Mouse (Mus musculus) kidney, embryonic 16.5 days (tissue): ENCODE measurements around the gene Sipa1l3. TPM values are rescaled to one million over a fixed set of nuclear protein-coding genes. Genes with fewer than 3 reads are reported as not detected.

Experiments used
- ATAC-seq: fragments of 200-750 bp; cut with Nextera tagmentation; 2 replicates; pipeline ENCODE4 v1.8.0; 2017; ENCODE audit warnings: moderate TSS enrichment; ENCODE audit not compliant: low FRiP score, low TSS enrichment
- H3K27ac ChIP-seq: fragments of 300-500 bp; sonication (generic); 2 replicates; pipeline ENCODE4 v1.5.1; 2014; ENCODE audit warnings: low read length
- H3K27me3 ChIP-seq: fragments of 300-500 bp; sonication (generic); 2 replicates; pipeline ENCODE4 v1.6.1; 2014; ENCODE audit warnings: low read length, control low read depth, mixed read lengths; ENCODE audit not compliant: insufficient read depth
- H3K36me3 ChIP-seq: fragments of 300-500 bp; sonication (generic); 2 replicates; pipeline ENCODE4 v1.6.1; 2014; ENCODE audit warnings: low read length, control low read depth, mixed read lengths; ENCODE audit not compliant: insufficient read depth
- H3K4me1 ChIP-seq: fragments of 300-500 bp; sonication (generic); 2 replicates; pipeline ENCODE4 v1.6.1; 2014; ENCODE audit warnings: low read length, control low read depth, mixed read lengths; ENCODE audit not compliant: insufficient read depth
- H3K4me2 ChIP-seq: fragments of 300-500 bp; sonication (generic); replicated peaks from 2 replicates; pipeline ENCODE4 v1.6.1; 2014; ENCODE audit warnings: low read depth, low read length
- H3K4me3 ChIP-seq: fragments of 300-500 bp; sonication (generic); 2 replicates; pipeline ENCODE4 v1.5.1; 2014; ENCODE audit warnings: mild to moderate bottlenecking, low read length
- H3K9ac ChIP-seq: fragments of 300-500 bp; sonication (generic); replicated peaks from 2 replicates; pipeline ENCODE4 v1.6.1; 2014; ENCODE audit warnings: low read length
- H3K9me3 ChIP-seq: fragments of 300-500 bp; sonication (generic); 2 replicates; pipeline ENCODE4 v1.6.1; 2016; ENCODE audit warnings: low read length, control low read depth
- WGBS: fragments of 180-500 bp; shearing (Covaris S2); extraction: QIAGEN DNeasy Blood & Tissue Kit; methylation state at CpG from one replicate; pipeline ENCODE4 v1.1.7; 2014; 5-methylcytosine and 5-hydroxymethylcytosine counted together
- polyA plus RNA-seq: library from polyadenylated mRNA; unstranded; fragments of >200 nt; fragmentation: Nextera tagmentation; extraction: Ambion mirVana; gene quantifications from 2 replicates; pipeline ENCODE4 v1.2.1, GENCODE M21; 2015

Gene Sipa1l3
- polyA plus RNA-seq, 1 experiment from 2014 or later: 15.8 TPM

- no peak for ATAC-seq
- Histone ChIP-seq H3K27me3 (no peaks in the 10 kb centered on the region), H3K4me3 (no peak overlapping the region), H3K4me2 (no peak overlapping the region), H3K27ac (no peak overlapping the region), H3K4me1 (peaks cover 38% of the 10 kb centered on the region), H3K9me3 (no peaks in the 10 kb centered on the region), H3K9ac (no peak overlapping the region), H3K36me3 (no peaks in the 10 kb centered on the region)
- WGBS: 60% methylated on average over 9 of the region's 9 CpGs
Observed at GRCm38 (mm10) chr7:29441151-29441550, 77.3 kb downstream of the Sipa1l3 start.

DNA sequence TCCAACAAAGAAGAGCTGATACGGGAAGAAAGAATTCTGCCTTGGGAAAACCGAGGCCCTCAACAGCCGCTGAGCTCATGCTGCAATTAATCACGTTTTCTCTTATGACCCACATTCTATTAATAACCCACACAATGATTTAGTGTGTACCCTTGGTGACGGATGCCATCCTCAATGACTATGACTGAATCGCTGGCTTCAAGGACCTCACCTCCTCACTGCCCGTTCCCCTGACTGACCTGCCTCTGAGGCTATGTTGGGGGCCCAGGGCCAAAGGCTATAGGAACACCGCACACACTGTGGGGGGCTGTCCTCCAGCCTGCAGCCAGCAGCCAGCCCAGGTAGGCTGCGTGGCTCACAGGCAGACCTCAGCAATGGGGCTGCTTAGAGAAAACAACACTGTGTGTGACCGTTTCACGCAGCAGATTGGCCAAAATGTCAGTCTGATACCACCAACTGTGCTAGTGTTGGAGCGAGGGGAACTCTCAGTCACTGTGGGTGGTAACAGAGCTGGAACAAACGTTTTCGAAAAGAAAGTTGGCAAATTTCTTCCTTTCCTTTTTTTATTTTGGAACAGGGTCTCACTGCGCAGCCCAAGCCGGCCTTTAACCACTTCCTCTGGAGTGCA lies 79.7 kb downstream of the Sipa1l3 start:
- Histone ChIP-seq H3K27ac (no peak overlapping the region), H3K4me2 (no peak overlapping the region), H3K9me3 (no peaks in the 10 kb centered on the region), H3K27me3 (no peaks in the 10 kb centered on the region), H3K4me3 (no peak overlapping the region), H3K9ac (no peak overlapping the region), H3K36me3 (no peaks in the 10 kb centered on the region), H3K4me1 (peaks cover 28% of the 10 kb centered on the region)
- 66% methylated on average over 16 of the region's 16 CpGs for WGBS
- no peak for ATAC-seq

DNA sequence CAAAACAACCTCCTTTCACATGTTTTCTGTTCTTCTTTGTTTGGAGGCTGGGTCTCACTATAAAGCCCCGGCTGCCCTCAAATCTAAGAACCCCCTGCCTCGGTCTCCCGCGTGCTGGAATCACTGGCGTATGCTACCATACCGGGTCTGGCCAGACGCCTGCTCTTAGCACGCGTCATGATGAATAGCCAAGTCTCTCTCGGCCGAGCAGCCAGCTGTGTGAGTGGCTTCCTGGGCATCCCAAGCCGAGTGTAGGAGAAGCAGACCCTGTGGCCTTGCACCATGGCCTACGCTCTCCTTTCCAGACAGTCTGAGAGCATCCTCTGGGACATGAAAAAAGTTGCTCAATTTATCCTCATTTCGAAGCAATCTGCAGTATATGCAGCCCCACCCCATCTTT lies 80.2 kb downstream of the Sipa1l3 start:
- Histone ChIP-seq H3K9ac (no peak overlapping the region), H3K9me3 (no peaks in the 10 kb centered on the region), H3K36me3 (no peaks in the 10 kb centered on the region), H3K27me3 (no peaks in the 10 kb centered on the region), H3K4me2 (no peak overlapping the region), H3K27ac (peak overlapping the region; percentile 22; the same call in 1 of the 2 replicates), H3K4me3 (no peak overlapping the region), H3K4me1 (peaks cover 27% of the 10 kb centered on the region)
- 85% methylated on average over 14 of the region's 14 CpGs for WGBS
- ATAC-seq: no peak

GRCm38 (mm10) chr7:29437072-29437471 lies 81.4 kb downstream of the Sipa1l3 start:
- Histone ChIP-seq H3K4me2 (no peak overlapping the region), H3K36me3 (no peaks in the 10 kb centered on the region), H3K27me3 (no peaks in the 10 kb centered on the region), H3K9ac (no peak overlapping the region), H3K9me3 (no peaks in the 10 kb centered on the region), H3K4me1 (peaks cover 26% of the 10 kb centered on the region), H3K27ac (no peak overlapping the region), H3K4me3 (no peak overlapping the region)
- 66% methylated on average over 10 of the region's 10 CpGs for WGBS
- no peak for ATAC-seq

- no peaks in the 10 kb centered on the region for H3K27me3 ChIP-seq
- H3K4me3 ChIP-seq: no peak overlapping the region
- no peak overlapping the region for H3K9ac ChIP-seq
- no peaks in the 10 kb centered on the region for H3K9me3 ChIP-seq
- WGBS: 90% methylated on average over 9 of the region's 9 CpGs
- no peak for ATAC-seq
- H3K4me1 ChIP-seq: peaks cover 38% of the 10 kb centered on the region
- H3K27ac ChIP-seq: no peak overlapping the region
- H3K4me2 ChIP-seq: no peak overlapping the region
- H3K36me3 ChIP-seq: no peaks in the 10 kb centered on the region
Observed at GRCm38 (mm10) chr7:29434313-29435035, 84.0 kb downstream of the Sipa1l3 start.

GRCm38 (mm10) chr7:29433725-29434124 lies 84.7 kb downstream of the Sipa1l3 start:
- Histone ChIP-seq H3K36me3 (no peaks in the 10 kb centered on the region), H3K9ac (no peak overlapping the region), H3K4me2 (no peak overlapping the region), H3K27ac (no peak overlapping the region), H3K4me3 (no peak overlapping the region), H3K9me3 (no peaks in the 10 kb centered on the region), H3K27me3 (no peaks in the 10 kb centered on the region), H3K4me1 (peaks cover 32% of the 10 kb centered on the region)
- WGBS: 65% methylated on average over 10 of the region's 10 CpGs
- ATAC-seq: no peak

GRCm38 (mm10) chr7:29432947-29433553 lies 85.4 kb downstream of the Sipa1l3 start:
- no peak for ATAC-seq
- no peaks in the 10 kb centered on the region for H3K9me3 ChIP-seq
- H3K27ac ChIP-seq: no peak overlapping the region
- H3K36me3 ChIP-seq: no peaks in the 10 kb centered on the region
- H3K4me1 ChIP-seq: peaks cover 25% of the 10 kb centered on the region
- H3K4me2 ChIP-seq: no peak overlapping the region
- H3K9ac ChIP-seq: no peak overlapping the region
- 80% methylated on average over 11 of the region's 11 CpGs for WGBS
- no peaks in the 10 kb centered on the region for H3K27me3 ChIP-seq
- no peak overlapping the region for H3K4me3 ChIP-seq

DNA sequence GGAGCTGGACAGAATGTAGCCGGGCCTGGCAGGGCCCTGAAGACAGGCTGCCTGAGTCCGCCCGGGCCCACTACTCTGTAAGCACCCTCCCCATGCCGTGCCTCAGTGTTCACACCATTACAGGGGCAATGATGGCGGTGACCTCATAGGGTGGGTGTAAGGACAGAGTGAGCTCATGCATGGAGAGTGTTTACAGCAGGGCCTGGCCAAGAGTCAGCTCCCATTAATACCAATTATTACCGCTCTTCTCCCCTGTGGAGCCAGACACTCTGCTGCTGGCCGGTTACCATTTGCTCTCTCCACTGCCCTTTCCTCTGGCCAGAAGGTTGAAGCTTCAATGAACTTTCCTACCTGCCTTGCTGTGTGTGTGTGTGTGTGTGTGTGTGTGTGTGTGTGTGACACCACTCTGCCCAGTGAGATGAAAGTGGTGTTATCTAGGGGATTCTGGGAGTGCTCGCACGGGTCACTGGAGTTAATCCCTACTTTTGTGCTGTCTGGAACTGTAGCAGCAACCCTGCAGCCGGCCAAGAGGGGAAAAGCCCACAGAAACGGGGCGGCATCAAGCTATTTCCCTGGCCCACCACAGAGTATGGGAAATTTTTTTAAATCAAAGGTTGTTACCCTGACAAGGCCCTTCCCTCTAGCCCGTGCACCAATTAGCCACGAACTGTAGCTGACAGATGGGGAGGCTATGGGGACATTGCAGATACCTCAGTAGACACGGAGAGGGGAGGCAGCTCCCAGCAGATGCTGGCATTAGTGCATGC lies 86.1 kb downstream of the Sipa1l3 start:
- H3K9ac ChIP-seq: no peak overlapping the region
- H3K27ac ChIP-seq: no peak overlapping the region
- WGBS: 43% methylated on average over 15 of the region's 15 CpGs
- no peak overlapping the region for H3K4me3 ChIP-seq
- H3K9me3 ChIP-seq: no peaks in the 10 kb centered on the region
- H3K27me3 ChIP-seq: no peaks in the 10 kb centered on the region
- no peaks in the 10 kb centered on the region for H3K36me3 ChIP-seq
- peaks cover 24% of the 10 kb centered on the region for H3K4me1 ChIP-seq
- 0 out of 2 replicates have a peak, but pooled peaks have one; percentile 37 for ATAC-seq
- no peak overlapping the region for H3K4me2 ChIP-seq

DNA sequence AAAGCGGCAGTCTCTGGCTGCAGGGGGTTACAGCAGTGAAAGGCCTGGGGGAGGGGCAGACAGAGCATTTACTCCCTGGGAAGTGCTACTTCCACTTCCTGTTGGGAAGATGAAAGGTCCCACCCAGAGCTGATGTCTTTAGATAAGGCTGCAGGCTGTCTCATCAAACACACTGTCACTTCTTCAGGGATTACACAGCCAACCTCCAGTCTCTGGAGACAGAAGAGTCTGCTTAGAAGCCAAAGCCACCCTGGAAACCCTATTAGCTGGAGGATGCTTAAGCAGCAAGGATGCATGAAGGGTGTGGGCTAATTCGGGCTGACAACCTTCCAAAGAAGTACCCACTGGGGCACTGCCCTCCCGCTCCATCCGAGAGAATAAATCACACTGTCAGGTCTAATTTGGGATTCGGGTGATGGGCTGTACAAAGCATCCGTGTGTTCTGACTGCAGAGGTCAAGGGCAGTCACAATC lies 87.7 kb downstream of the Sipa1l3 start:
- H3K9me3 ChIP-seq: no peaks in the 10 kb centered on the region
- no peak overlapping the region for H3K9ac ChIP-seq
- no peak for ATAC-seq
- peaks cover 28% of the 10 kb centered on the region for H3K4me1 ChIP-seq
- H3K27ac ChIP-seq: no peak overlapping the region
- WGBS: 10% methylated on average over 6 of the region's 6 CpGs
- no peak overlapping the region for H3K4me2 ChIP-seq
- H3K27me3 ChIP-seq: no peaks in the 10 kb centered on the region
- no peaks in the 10 kb centered on the region for H3K36me3 ChIP-seq
- no peak overlapping the region for H3K4me3 ChIP-seq
